Mouse (Mus musculus): ENCODE measurements around the gene Hoxd3. TPM values are rescaled to one million over a fixed set of nuclear protein-coding genes. Genes with fewer than 3 reads are reported as not detected.

Gene Hoxd3
- polyA plus RNA-seq, 1 experiment from 2014 or later, result 2.9 TPM

DNA sequence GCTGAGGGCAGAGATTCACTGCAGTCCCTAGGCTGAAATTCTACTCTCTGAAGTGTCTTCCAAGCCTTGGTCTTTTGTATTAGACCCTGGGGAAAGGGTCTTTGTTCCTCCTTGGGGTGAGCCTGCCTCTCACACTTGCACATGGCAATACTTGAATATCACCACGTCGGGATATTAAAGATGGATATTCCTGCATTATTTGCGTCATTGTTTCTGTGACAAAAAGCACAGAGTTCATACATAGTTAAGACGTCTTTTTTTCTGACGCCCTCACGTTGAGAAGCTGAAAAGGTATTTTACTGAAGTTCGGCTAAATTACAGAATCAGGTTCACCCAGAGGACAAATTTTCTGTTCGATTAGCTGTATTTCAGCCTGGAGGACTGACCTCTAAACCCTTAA, 18.6 kb downstream of the Hoxd3 start:
- Histone ChIP-seq H3K27me3 (ENCODE audit: control insufficient read depth, insufficient read depth, low read length) (peaks cover 92% of the 10 kb centered on the region), H3K9ac (replicated peaks; ENCODE audit: low read length) (no peak overlapping the region), H3K36me3 (replicated peaks; ENCODE audit: control insufficient read depth, insufficient read depth, low read depth, low read length) (no peaks in the 10 kb centered on the region), H3K4me1 (ENCODE audit: control insufficient read depth, insufficient read depth, low read length) (no peaks in the 10 kb centered on the region; the same call in none of the 2 replicates), H3K27ac (replicated peaks; ENCODE audit: low read depth, low read length) (no peak overlapping the region), H3K9me3 (replicated peaks; ENCODE audit: control insufficient read depth, low read length) (no peaks in the 10 kb centered on the region), H3K4me3 (ENCODE audit: low read depth, low read length) (no peak overlapping the region), H3K4me2 (ENCODE audit: low read depth, low read length) (no peak overlapping the region)
- DNase-seq (ENCODE audit: low spot score), result no peak
- WGBS, result 5% methylated on average over 8 of the region's 8 CpGs
- no peak for ATAC-seq (replicated peaks; ENCODE audit: insufficient number of reproducible peaks, low FRiP score, low TSS enrichment, low read depth)

DNA sequence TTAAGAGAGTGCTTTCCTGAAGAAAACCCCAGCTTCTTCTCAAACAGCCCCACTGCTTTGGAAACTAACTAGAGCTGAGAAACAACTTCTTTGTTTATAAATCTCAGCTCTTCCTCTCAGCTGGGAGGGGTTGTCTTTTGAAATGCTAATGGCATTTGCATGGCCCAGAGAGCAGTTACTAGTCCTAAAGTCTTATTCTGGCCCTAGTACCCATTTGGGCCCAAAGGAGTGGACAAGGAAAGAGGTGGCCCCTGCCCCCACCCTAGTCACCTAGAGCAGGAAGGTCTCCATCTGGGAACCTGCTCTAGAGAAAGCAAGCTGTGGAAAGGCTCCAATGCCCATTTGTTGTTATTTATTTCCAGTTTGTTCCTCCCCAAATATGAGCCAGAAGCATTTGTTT, 19.3 kb downstream of the Hoxd3 start:
- H3K4me3 ChIP-seq (ENCODE audit: low read depth, low read length), result no peak overlapping the region
- DNase-seq (ENCODE audit: low spot score), result no peak
- H3K4me2 ChIP-seq (ENCODE audit: low read depth, low read length), result no peak overlapping the region

DNA sequence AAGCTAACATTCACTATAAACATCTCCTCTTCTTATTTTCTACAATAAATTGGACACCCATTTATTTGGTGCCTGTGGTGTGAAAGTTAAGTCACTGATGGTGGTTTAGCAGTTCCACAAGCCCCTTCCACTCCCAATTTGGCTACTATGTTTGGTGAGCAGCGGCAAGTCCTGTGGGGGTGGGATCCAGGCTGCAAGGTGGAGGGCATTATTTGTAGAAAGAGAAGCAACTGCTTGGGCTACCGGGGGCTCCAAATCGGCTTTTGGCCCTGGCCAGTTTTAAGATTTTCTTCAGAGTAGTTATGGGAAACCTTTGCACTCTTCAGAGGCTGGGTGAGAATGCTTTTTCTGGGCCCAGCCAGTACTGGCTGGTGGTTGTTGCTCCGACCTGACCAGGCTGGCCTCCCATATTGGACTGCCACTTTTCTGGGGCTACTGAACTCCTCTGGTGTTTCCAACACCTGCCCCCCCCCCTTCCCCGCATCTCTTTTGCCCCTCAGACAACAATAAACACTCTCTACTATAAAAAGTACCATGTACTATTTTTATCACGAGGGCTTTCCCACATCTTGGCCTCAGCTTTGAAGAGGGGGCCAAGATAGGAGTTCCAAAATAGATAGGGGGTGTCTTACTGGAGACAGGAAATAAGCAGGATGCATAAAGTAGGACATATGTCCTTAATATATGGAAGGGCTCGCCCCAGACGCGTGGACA, 20.2 kb downstream of the Hoxd3 start:
- no peak for DNase-seq (ENCODE audit: low spot score)
- Histone ChIP-seq H3K4me2 (ENCODE audit: low read depth, low read length) (no peak overlapping the region), H3K4me3 (ENCODE audit: low read depth, low read length) (no peak overlapping the region), H3K9ac (replicated peaks; ENCODE audit: low read length) (no peak overlapping the region), H3K9me3 (replicated peaks; ENCODE audit: control insufficient read depth, low read length) (no peaks in the 10 kb centered on the region), H3K36me3 (replicated peaks; ENCODE audit: control insufficient read depth, insufficient read depth, low read depth, low read length) (no peaks in the 10 kb centered on the region), H3K27ac (replicated peaks; ENCODE audit: low read depth, low read length) (no peak overlapping the region), H3K4me1 (ENCODE audit: control insufficient read depth, insufficient read depth, low read length) (no peaks in the 10 kb centered on the region; the same call in none of the 2 replicates), H3K27me3 (ENCODE audit: control insufficient read depth, insufficient read depth, low read length) (peaks cover 93% of the 10 kb centered on the region)
- no peak for ATAC-seq (replicated peaks; ENCODE audit: insufficient number of reproducible peaks, low FRiP score, low TSS enrichment, low read depth)
- WGBS, result under 1% methylated on average over 9 of the region's 9 CpGs

More for the DNA sequence above, 19.3 kb downstream of the Hoxd3 start:
- no peaks in the 10 kb centered on the region for H3K36me3 ChIP-seq (replicated peaks; ENCODE audit: control insufficient read depth, insufficient read depth, low read depth, low read length)
- H3K9ac ChIP-seq (replicated peaks; ENCODE audit: low read length), result no peak overlapping the region
- peaks cover 93% of the 10 kb centered on the region for H3K27me3 ChIP-seq (ENCODE audit: control insufficient read depth, insufficient read depth, low read length)
- H3K27ac ChIP-seq (replicated peaks; ENCODE audit: low read depth, low read length), result no peak overlapping the region
- no peaks in the 10 kb centered on the region for H3K9me3 ChIP-seq (replicated peaks; ENCODE audit: control insufficient read depth, low read length)
- no peaks in the 10 kb centered on the region; the same call in none of the 2 replicates for H3K4me1 ChIP-seq (ENCODE audit: control insufficient read depth, insufficient read depth, low read length)
- ATAC-seq (replicated peaks; ENCODE audit: insufficient number of reproducible peaks, low FRiP score, low TSS enrichment, low read depth), result no peak

DNA sequence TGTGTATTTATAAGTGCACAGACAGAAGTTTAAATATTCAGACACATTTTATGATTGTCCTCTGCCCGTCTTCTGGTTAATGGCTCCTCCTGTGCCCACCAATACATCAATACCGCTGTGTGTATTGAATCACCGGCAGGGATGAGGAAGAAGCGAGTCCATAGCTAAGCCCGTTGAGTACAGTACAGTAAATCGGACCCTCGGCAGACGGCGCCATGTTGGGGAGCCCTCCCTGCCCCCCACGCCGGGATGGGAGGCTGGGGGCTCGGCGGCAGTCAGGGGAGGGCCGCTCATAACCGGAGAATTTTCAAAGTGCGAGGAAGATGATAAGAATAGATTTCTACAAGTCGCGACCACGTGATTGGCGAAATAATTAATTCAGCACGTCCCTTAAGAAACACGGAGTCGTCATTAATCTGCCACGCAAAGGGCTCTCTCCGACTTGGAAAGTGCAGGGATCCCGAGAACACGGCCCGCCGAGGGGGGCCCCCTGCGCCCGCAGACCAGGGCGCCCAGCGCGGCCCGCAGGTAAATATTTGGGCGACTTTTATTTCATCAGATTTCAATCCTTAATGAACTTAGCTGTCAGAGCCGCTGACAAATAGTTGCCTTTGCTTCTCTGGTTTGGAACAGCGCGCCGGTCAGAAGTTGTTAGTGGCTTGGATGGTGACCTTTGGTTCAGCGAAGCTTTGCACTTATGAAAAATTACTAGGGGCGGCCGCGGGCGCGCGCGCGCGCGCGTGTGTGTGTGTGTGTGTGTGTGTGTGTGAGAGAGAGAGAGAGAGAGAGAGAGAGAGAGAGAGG, 21.0 kb downstream of the Hoxd3 start:
- WGBS, result under 1% methylated on average over 52 of the region's 52 CpGs
- no peak for ATAC-seq (replicated peaks; ENCODE audit: insufficient number of reproducible peaks, low FRiP score, low TSS enrichment, low read depth)

GRCm38 (mm10) chr2:74733317-74733661, 21.6 kb downstream of the Hoxd3 start:
- no peaks in the 10 kb centered on the region for H3K4me1 ChIP-seq (ENCODE audit: control insufficient read depth, insufficient read depth, low read length)

More for the DNA sequence above, 21.0 kb downstream of the Hoxd3 start:
- Histone ChIP-seq H3K4me1 (ENCODE audit: control insufficient read depth, insufficient read depth, low read length) (no peaks in the 10 kb centered on the region), H3K36me3 (replicated peaks; ENCODE audit: control insufficient read depth, insufficient read depth, low read depth, low read length) (no peaks in the 10 kb centered on the region), H3K4me3 (ENCODE audit: low read depth, low read length) (no peak overlapping the region), H3K27ac (replicated peaks; ENCODE audit: low read depth, low read length) (no peak overlapping the region), H3K9me3 (replicated peaks; ENCODE audit: control insufficient read depth, low read length) (no peaks in the 10 kb centered on the region), H3K4me2 (ENCODE audit: low read depth, low read length) (no peak overlapping the region; the same call in 1 of the 2 replicates), H3K9ac (replicated peaks; ENCODE audit: low read length) (no peak overlapping the region), H3K27me3 (ENCODE audit: control insufficient read depth, insufficient read depth, low read length) (peaks cover 93% of the 10 kb centered on the region)
- DNase-seq (ENCODE audit: low spot score), result peak; percentile 24

GRCm38 (mm10) chr2:74733765-74734164, 22.0 kb downstream of the Hoxd3 start:
- H3K4me2 ChIP-seq (ENCODE audit: low read depth, low read length), result no peak overlapping the region
- H3K27me3 ChIP-seq (ENCODE audit: control insufficient read depth, insufficient read depth, low read length), result peaks cover 93% of the 10 kb centered on the region
- no peaks in the 10 kb centered on the region for H3K36me3 ChIP-seq (replicated peaks; ENCODE audit: control insufficient read depth, insufficient read depth, low read depth, low read length)
- DNase-seq (ENCODE audit: low spot score) (peak; percentile 23), ATAC-seq (replicated peaks; ENCODE audit: insufficient number of reproducible peaks, low FRiP score, low TSS enrichment, low read depth) (no peak)
- no peak overlapping the region for H3K9ac ChIP-seq (replicated peaks; ENCODE audit: low read length)
- H3K9me3 ChIP-seq (replicated peaks; ENCODE audit: control insufficient read depth, low read length), result no peaks in the 10 kb centered on the region
- no peaks in the 10 kb centered on the region for H3K4me1 ChIP-seq (ENCODE audit: control insufficient read depth, insufficient read depth, low read length)
- H3K4me3 ChIP-seq (ENCODE audit: low read depth, low read length), result no peak overlapping the region
- WGBS, result under 1% methylated on average over 6 of the region's 6 CpGs
- no peak overlapping the region for H3K27ac ChIP-seq (replicated peaks; ENCODE audit: low read depth, low read length)

More at GRCm38 (mm10) chr2:74733317-74733661, 21.6 kb downstream of the Hoxd3 start:
- WGBS, result under 1% methylated on average over 16 of the region's 16 CpGs
- ATAC-seq (replicated peaks; ENCODE audit: insufficient number of reproducible peaks, low FRiP score, low TSS enrichment, low read depth), result no peak
- DNase-seq (ENCODE audit: low spot score), result no peak
- no peaks in the 10 kb centered on the region for H3K9me3 ChIP-seq (replicated peaks; ENCODE audit: control insufficient read depth, low read length)
- H3K27me3 ChIP-seq (ENCODE audit: control insufficient read depth, insufficient read depth, low read length), result peaks cover 93% of the 10 kb centered on the region
- H3K27ac ChIP-seq (replicated peaks; ENCODE audit: low read depth, low read length), result no peak overlapping the region
- no peak overlapping the region for H3K4me3 ChIP-seq (ENCODE audit: low read depth, low read length)
- no peak overlapping the region for H3K4me2 ChIP-seq (ENCODE audit: low read depth, low read length)
- H3K9ac ChIP-seq (replicated peaks; ENCODE audit: low read length), result no peak overlapping the region
- no peaks in the 10 kb centered on the region for H3K36me3 ChIP-seq (replicated peaks; ENCODE audit: control insufficient read depth, insufficient read depth, low read depth, low read length)

DNA sequence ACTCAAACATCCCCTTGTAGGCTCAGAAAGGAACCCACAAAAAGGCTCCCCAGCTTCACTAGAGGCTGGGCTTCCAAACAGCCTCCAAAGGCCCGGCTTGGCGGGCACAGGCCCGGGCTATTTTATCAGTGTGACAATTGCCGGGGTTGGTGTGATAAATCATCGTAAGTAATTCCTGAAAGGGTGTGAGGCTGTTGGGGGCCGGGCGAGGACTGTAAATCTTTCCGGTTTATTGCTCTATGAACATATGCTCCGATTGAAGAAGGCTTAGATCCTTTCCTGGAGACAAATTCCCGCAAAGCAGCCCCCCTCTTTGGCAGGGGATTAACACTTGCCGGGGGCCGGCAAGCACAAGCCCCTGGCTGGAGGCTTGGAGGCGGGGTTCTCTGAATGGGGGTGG, 22.7 kb downstream of the Hoxd3 start:
- ATAC-seq (replicated peaks; ENCODE audit: insufficient number of reproducible peaks, low FRiP score, low TSS enrichment, low read depth), result no peak
- Histone ChIP-seq H3K4me3 (ENCODE audit: low read depth, low read length) (no peak overlapping the region), H3K4me1 (ENCODE audit: control insufficient read depth, insufficient read depth, low read length) (no peaks in the 10 kb centered on the region), H3K27ac (replicated peaks; ENCODE audit: low read depth, low read length) (no peak overlapping the region), H3K9me3 (replicated peaks; ENCODE audit: control insufficient read depth, low read length) (no peaks in the 10 kb centered on the region), H3K9ac (replicated peaks; ENCODE audit: low read length) (no peak overlapping the region), H3K36me3 (replicated peaks; ENCODE audit: control insufficient read depth, insufficient read depth, low read depth, low read length) (no peaks in the 10 kb centered on the region), H3K4me2 (ENCODE audit: low read depth, low read length) (no peak overlapping the region), H3K27me3 (ENCODE audit: control insufficient read depth, insufficient read depth, low read length) (peaks cover 93% of the 10 kb centered on the region)
- DNase-seq (ENCODE audit: low spot score), result peak; percentile 27
- 1% methylated on average over 13 of the region's 13 CpGs for WGBS
